Mouse (Mus musculus) left cerebral cortex, adult 6 months (tissue): Measurements from ENCODE around the gene Traf3. TPM values are rescaled to one million over a fixed set of nuclear protein-coding genes. Genes with fewer than 3 reads are reported as not detected.

Source experiments
- long read RNA-seq, 2 experiments: library from polyadenylated mRNA; unstranded; transcript quantifications; one replicate each; pipeline ENCODE4 v2.0.0; 2019 to 2020
- polyA plus RNA-seq: library from polyadenylated mRNA; unstranded; fragments of <200 nt; fragmentation: Nextera tagmentation; gene quantifications from 2 replicates; pipeline ENCODE4 v1.2.3, GENCODE M21; 2021

The Traf3 gene
- polyA plus RNA-seq = 3.1 and 14.6 TPM in 2 replicates
- long read RNA-seq, experiment 1, partial matches to known transcripts = 1 of 29 reads
- long read RNA-seq, experiment 1, other reads (novel, unspliced or antisense) = 28 of 29 reads
- long read RNA-seq, experiment 2, partial matches to known transcripts = 1 of 8 reads
- long read RNA-seq, experiment 2, other reads (novel, unspliced or antisense) = 7 of 8 reads

GRCm38 (mm10) chr12:111165831-111166591, at the start of gene Traf3:
Gene Traf3, plus strand, starts transcription at chr12:111166370.

GRCm38 (mm10) chr12:111184476-111184875, 18.3 kb downstream of the Traf3 start, which contains the start of gene 4930595D18Rik:
Gene 4930595D18Rik, minus strand, starts transcription at chr12:111184491.

GRCm38 (mm10) chr12:111270629-111271277, 104.6 kb downstream of the Traf3 start, which contains the start of gene Amn:
Gene Amn, plus strand, starts transcription at chr12:111271095.

Other genes starting within 250 kb of the Traf3 start
- 30.2 and 38.4 TPM in 2 replicates for gene Ankrd9, start 187.3 kb upstream of the Traf3 start, polyA plus RNA-seq
- 1.6 and 2.6 TPM in 2 replicates for gene Rcor1, start 127.0 kb upstream of the Traf3 start, polyA plus RNA-seq
- gene 4930595D18Rik, start 18.1 kb downstream of the Traf3 start, polyA plus RNA-seq = not detected in 2 replicates
- 22.5 and 29.8 TPM in 2 replicates for gene Amn, start 104.7 kb downstream of the Traf3 start, polyA plus RNA-seq
- gene Cdc42bpb, start 211.3 kb downstream of the Traf3 start, polyA plus RNA-seq = 25.6 and 28.3 TPM in 2 replicates
- 3.7 and 5.8 TPM in 2 replicates for gene Lbhd2, start 240.4 kb downstream of the Traf3 start, polyA plus RNA-seq